In genomic region chr7:19855663-19856062, GRCm38 (mm10) we compare ENCODE assay signal across 26 mouse cellular contexts. TPM values are rescaled to one million over a fixed set of nuclear protein-coding genes. Genes with fewer than 3 reads are reported as not detected.
DNase-seq lines count a peak whose midpoint lies in the region; ATAC-seq and TF ChIP-seq lines count a peak whose summit lies in the region.
"Had no signal": no experiment of that assay in that cellular context is flagged by ENCODE, and none has a peak within 500 bp of the region (broad histone marks: within the 10 kb centered on the region; RNA-seq: fewer than 3 reads in every experiment).

No protein-coding gene starts in this region.

- no peaks in the 10 kb centered on the region for H3K4me1 ChIP-seq in liver, postnatal 0 days (ENCODE audit: insufficient read depth)
- H3K4me1 ChIP-seq in neural tube, embryonic 15.5 days = peaks cover 8% of the 10 kb centered on the region
- H3K4me1 ChIP-seq: hindbrain, embryonic 15.5 days had no signal

- peaks cover 12% of the 10 kb centered on the region; the same call in 1 of the 2 replicates for H3K27me3 ChIP-seq in liver, postnatal 0 days (ENCODE audit: insufficient read depth, low read length)
- H3K27me3 ChIP-seq in neural tube, embryonic 15.5 days (replicated peaks) = peaks cover 17% of the 10 kb centered on the region
- H3K27me3 ChIP-seq: hindbrain, embryonic 15.5 days had no signal

- 57% methylated on average over 5 of the region's 5 CpGs for WGBS in liver, postnatal 0 days (ENCODE audit: insufficient replicate concordance)
- WGBS in neural tube, embryonic 15.5 days = 82% methylated on average over 5 of the region's 5 CpGs

- H3K9me3 ChIP-seq in liver, postnatal 0 days (ENCODE audit: low read length) = no peaks in the 10 kb centered on the region
- H3K9me3 ChIP-seq in neural tube, embryonic 15.5 days (replicated peaks) = no peaks in the 10 kb centered on the region
- H3K9me3 ChIP-seq: embryonic facial prominence, embryonic 15.5 days; heart, embryonic 13.5 days; hindbrain, embryonic 15.5 days had no signal

- no peak for TF ChIP-seq EP300 in liver, postnatal 0 days (IDR thresholded peaks at IDR 0.05; ENCODE audit: low read depth)

- no peak overlapping the region for H3K4me3 ChIP-seq in liver, postnatal 0 days (ENCODE audit: low read depth, low read length)
- H3K4me3 ChIP-seq in neural tube, embryonic 15.5 days (replicated peaks) = no peak overlapping the region
- H3K4me3 ChIP-seq: embryonic facial prominence, embryonic 15.5 days; erythroblast, embryonic 14.5 days; forebrain, embryonic 10.5 days; heart, embryonic 13.5 days; hindbrain, embryonic 15.5 days had no signal

- H3K4me2 ChIP-seq in liver, postnatal 0 days (ENCODE audit: low read depth, low read length) = no peak overlapping the region
- H3K4me2 ChIP-seq in neural tube, embryonic 15.5 days = no peak overlapping the region
- H3K4me2 ChIP-seq: embryonic facial prominence, embryonic 15.5 days; heart, embryonic 13.5 days; hindbrain, embryonic 15.5 days had no signal

- no peak for DNase-seq in liver, postnatal 0 days
- no peak for DNase-seq in liver
- no peak for DNase-seq in embryo, embryonic 11 days
- no peak for DNase-seq in urinary bladder, postnatal 36 days (ENCODE audit: low spot score in 2 of 2)
- DNase-seq: adrenal gland, postnatal 25 days; cerebellum, adult 2 months; cerebellum, postnatal 10 days; gastrocnemius, postnatal 10 days; heart, postnatal 36 days had no signal

- H3K36me3 ChIP-seq in liver, postnatal 0 days (replicated peaks; ENCODE audit: insufficient read depth, low read length) = no peaks in the 10 kb centered on the region
- H3K36me3 ChIP-seq in neural tube, embryonic 15.5 days = no peaks in the 10 kb centered on the region; the same call in 1 of the 2 replicates
- H3K36me3 ChIP-seq: embryonic facial prominence, embryonic 15.5 days; forebrain, embryonic 10.5 days; heart, embryonic 13.5 days; hindbrain, embryonic 15.5 days had no signal

- no peak overlapping the region for H3K9ac ChIP-seq in liver, postnatal 0 days (replicated peaks)
- H3K9ac ChIP-seq in neural tube, embryonic 15.5 days (replicated peaks) = no peak overlapping the region
- H3K9ac ChIP-seq: embryonic facial prominence, embryonic 15.5 days; heart, embryonic 13.5 days; hindbrain, embryonic 15.5 days had no signal

- no peak for TF ChIP-seq CTCF in liver, postnatal 0 days (IDR thresholded peaks at IDR 0.05; ENCODE audit: low read depth)

- H3K27ac ChIP-seq in liver, postnatal 0 days (ENCODE audit: low read depth) = no peak overlapping the region
- H3K27ac ChIP-seq in neural tube, embryonic 15.5 days (replicated peaks) = no peak overlapping the region
- H3K27ac ChIP-seq: embryonic facial prominence, embryonic 15.5 days; forebrain, embryonic 10.5 days; heart, embryonic 13.5 days; hindbrain, embryonic 15.5 days had no signal

- ATAC-seq in liver, postnatal 0 days = 0 out of 2 replicates have a peak, but pooled peaks have one; percentile 8
- peak; percentile 69 for ATAC-seq in granulocyte monocyte progenitor cell, adult 5-6 weeks (replicated peaks; ENCODE audit: poor library complexity, severe bottlenecking)
- peak; percentile 51; the same call in 1 of the 2 replicates for ATAC-seq in megakaryocyte progenitor cell, adult 5-6 weeks (replicated peaks; ENCODE audit: poor library complexity)
- ATAC-seq in neural tube, embryonic 15.5 days (ENCODE audit: low FRiP score) = no peak
- ATAC-seq: forebrain, embryonic 14.5 days had no signal

RNA-seq across cellular contexts. Expression of gene Gm19345, which starts 3.9 kb away (rescaled TPM):
- 0.18 and 0.19 TPM in 2 replicates for polyA plus RNA-seq in liver, postnatal 0 days (2015; fragmentation: Nextera tagmentation; extraction: Ambion mirVana)
- not detected in 2 replicates for total RNA-seq in granulocyte monocyte progenitor cell, adult 5-6 weeks (2014; fragmentation: Nextera tagmentation)
- total RNA-seq in granulocyte monocyte progenitor cell, adult 5-6 weeks (2017) = not detected in 2 replicates
- not detected in 2 replicates for total RNA-seq in megakaryocyte progenitor cell, adult 5-6 weeks (2015)
- total RNA-seq in megakaryocyte progenitor cell, adult 5-6 weeks (2017) = not detected in 2 replicates
- polyA plus RNA-seq in neural tube, embryonic 15.5 days (2015; fragmentation: Nextera tagmentation; extraction: Ambion mirVana) = 14.3 and 17.3 TPM in 2 replicates
- total RNA-seq: adrenal gland, adult 18-20 months; gastrocnemius, postnatal 10 days; gastrocnemius, postnatal 4 days; heart, postnatal 36 days; MEL had no signal
- polyA plus RNA-seq: embryonic facial prominence, embryonic 11.5 days; erythroblast, embryonic 14.5 days; forebrain, embryonic 10.5 days; heart, embryonic 13.5 days; heart, postnatal 0 days had no signal

RNA-seq across cellular contexts. Expression of gene Ceacam16, which starts 5.4 kb away (rescaled TPM):
- polyA plus RNA-seq in liver, postnatal 0 days (2015; fragmentation: Nextera tagmentation; extraction: Ambion mirVana) = 0.09 TPM in 1 of 2 replicates, not detected in the other
- total RNA-seq in granulocyte monocyte progenitor cell, adult 5-6 weeks (2014; fragmentation: Nextera tagmentation) = not detected in 2 replicates
- 0.56 TPM in 1 of 2 replicates, not detected in the other for total RNA-seq in granulocyte monocyte progenitor cell, adult 5-6 weeks (2017)
- not detected in 2 replicates for total RNA-seq in megakaryocyte progenitor cell, adult 5-6 weeks (2015)
- not detected in 2 replicates for total RNA-seq in megakaryocyte progenitor cell, adult 5-6 weeks (2017)
- polyA plus RNA-seq in neural tube, embryonic 15.5 days (2015; fragmentation: Nextera tagmentation; extraction: Ambion mirVana) = 0.69 and 1.2 TPM in 2 replicates
- total RNA-seq: adrenal gland, adult 18-20 months; adrenal gland, postnatal 25 days; gastrocnemius, postnatal 10 days; gastrocnemius, postnatal 4 days had no signal
- polyA plus RNA-seq: embryonic facial prominence, embryonic 11.5 days; embryonic facial prominence, embryonic 15.5 days; erythroblast, embryonic 14.5 days; forebrain, embryonic 10.5 days; forebrain, embryonic 14.5 days; frontal cortex, adult 2 months; heart, postnatal 0 days; hindbrain, embryonic 11.5 days; intestine, embryonic 14.5 days had no signal

RNA-seq across cellular contexts. Expression of gene Ceacam19, which starts 32.1 kb away (rescaled TPM):
- polyA plus RNA-seq in liver, postnatal 0 days (2015; fragmentation: Nextera tagmentation; extraction: Ambion mirVana) = not detected in 2 replicates
- not detected in 2 replicates for total RNA-seq in granulocyte monocyte progenitor cell, adult 5-6 weeks (2014; fragmentation: Nextera tagmentation)
- not detected in 2 replicates for total RNA-seq in granulocyte monocyte progenitor cell, adult 5-6 weeks (2017)
- not detected in 2 replicates for total RNA-seq in megakaryocyte progenitor cell, adult 5-6 weeks (2015)
- total RNA-seq in megakaryocyte progenitor cell, adult 5-6 weeks (2017) = 0.03 TPM in 1 of 2 replicates, not detected in the other
- polyA plus RNA-seq in neural tube, embryonic 15.5 days (2015; fragmentation: Nextera tagmentation; extraction: Ambion mirVana) = not detected in 2 replicates
- total RNA-seq: adrenal gland, adult 18-20 months; adrenal gland, postnatal 25 days; gastrocnemius, postnatal 10 days; gastrocnemius, postnatal 4 days; heart, postnatal 36 days had no signal
- polyA plus RNA-seq: cerebellum, adult 2 months; embryonic facial prominence, embryonic 11.5 days; erythroblast, embryonic 14.5 days; forebrain, embryonic 10.5 days; forebrain, embryonic 14.5 days; frontal cortex, adult 2 months; heart, embryonic 13.5 days; heart, postnatal 0 days; hindbrain, embryonic 11.5 days; hindbrain, embryonic 15.5 days; intestine, embryonic 14.5 days had no signal

RNA-seq across cellular contexts. Expression of gene Bcl3, which starts 33.1 kb away (rescaled TPM):
- 5.4 and 11.2 TPM in 2 replicates for polyA plus RNA-seq in liver, postnatal 0 days (2015; fragmentation: Nextera tagmentation; extraction: Ambion mirVana)
- 7.5 and 8.5 TPM in 2 replicates for total RNA-seq in granulocyte monocyte progenitor cell, adult 5-6 weeks (2014; fragmentation: Nextera tagmentation)
- 0.57 and 1.0 TPM in 2 replicates for total RNA-seq in granulocyte monocyte progenitor cell, adult 5-6 weeks (2017)
- total RNA-seq in megakaryocyte progenitor cell, adult 5-6 weeks (2015) = 6.3 and 11.5 TPM in 2 replicates
- total RNA-seq in megakaryocyte progenitor cell, adult 5-6 weeks (2017) = 1.6 and 4.6 TPM in 2 replicates
- polyA plus RNA-seq in neural tube, embryonic 15.5 days (2015; fragmentation: Nextera tagmentation; extraction: Ambion mirVana) = 1.2 and 5.2 TPM in 2 replicates

RNA-seq across cellular contexts. Expression of gene Cblc, which starts 59.1 kb away (rescaled TPM):
- 9.6 and 10.8 TPM in 2 replicates for polyA plus RNA-seq in liver, postnatal 0 days (2015; fragmentation: Nextera tagmentation; extraction: Ambion mirVana)
- not detected in 2 replicates for total RNA-seq in granulocyte monocyte progenitor cell, adult 5-6 weeks (2014; fragmentation: Nextera tagmentation)
- total RNA-seq in granulocyte monocyte progenitor cell, adult 5-6 weeks (2017) = not detected in 2 replicates
- not detected in 2 replicates for total RNA-seq in megakaryocyte progenitor cell, adult 5-6 weeks (2015)
- not detected in 2 replicates for total RNA-seq in megakaryocyte progenitor cell, adult 5-6 weeks (2017)
- 0.69 and 2.2 TPM in 2 replicates for polyA plus RNA-seq in neural tube, embryonic 15.5 days (2015; fragmentation: Nextera tagmentation; extraction: Ambion mirVana)
- total RNA-seq: MEL had no signal
- polyA plus RNA-seq: cerebellum, adult 2 months; erythroblast, embryonic 14.5 days; forebrain, embryonic 14.5 days; frontal cortex, adult 2 months; hindbrain, embryonic 15.5 days had no signal
